Mouse (Mus musculus) myocyte (in vitro differentiated cells): ENCODE measurements around the gene Chrm4.

Source experiments
- CEBPB ChIP-seq: IDR thresholded peaks from 2 replicates; pipeline ENCODE4 v1.6.1; 2011; ENCODE audit warnings: mild to moderate bottlenecking, moderate library complexity; ENCODE audit not compliant: poor library complexity, insufficient read depth, severe bottlenecking
- E2F4 ChIP-seq: IDR thresholded peaks from one replicate; pipeline ENCODE4 v1.6.1; 2011; ENCODE audit warnings: mild to moderate bottlenecking, control low read depth, moderate library complexity; ENCODE audit not compliant: insufficient read depth
- MAX ChIP-seq: IDR thresholded peaks from one replicate; pipeline ENCODE4 v1.6.1; 2011; ENCODE audit warnings: low read depth, mild to moderate bottlenecking, control low read depth
- MYOD1 ChIP-seq, 3 experiments: IDR thresholded peaks; one replicate each; pipeline ENCODE4 v1.6.1; 2011; ENCODE audit warnings: control low read depth in 2 of 3, low read depth in 2 of 3, mild to moderate bottlenecking in 2 of 3, moderate library complexity in 1 of 3; ENCODE audit not compliant: insufficient read length in 2 of 3, control insufficient read depth in 1 of 3
- MYOG ChIP-seq, 3 experiments: IDR thresholded peaks; one replicate each; pipeline ENCODE4 v1.6.1; 2011; ENCODE audit warnings: control low read depth in 2 of 3, low read depth in 2 of 3, mild to moderate bottlenecking in 2 of 3; ENCODE audit not compliant: insufficient read length in 2 of 3, control insufficient read depth in 1 of 3, insufficient read depth in 1 of 3
- POLR2A ChIP-seq: IDR thresholded peaks from one replicate; pipeline ENCODE4 v1.6.1; 2011; ENCODE audit warnings: low read depth, mild to moderate bottlenecking, control low read depth, moderate library complexity; ENCODE audit not compliant: insufficient read length
- POLR2AphosphoS2 ChIP-seq: IDR thresholded peaks from one replicate; pipeline ENCODE4 v1.6.1; 2011; ENCODE audit warnings: low read depth, control low read depth; ENCODE audit not compliant: insufficient read length
- TCF12 ChIP-seq: IDR thresholded peaks from one replicate; pipeline ENCODE4 v1.6.1; 2011; ENCODE audit warnings: mild to moderate bottlenecking, control low read depth; ENCODE audit not compliant: poor library complexity, insufficient read depth, severe bottlenecking
- TCF3 ChIP-seq: IDR thresholded peaks from one replicate; pipeline ENCODE4 v1.6.1; 2011; ENCODE audit warnings: low read depth, control low read depth; ENCODE audit not compliant: insufficient read length
- USF1 ChIP-seq: IDR thresholded peaks from one replicate; pipeline ENCODE4 v1.6.1; 2011; ENCODE audit warnings: low read depth, mild to moderate bottlenecking, control low read depth, moderate library complexity

DNA sequence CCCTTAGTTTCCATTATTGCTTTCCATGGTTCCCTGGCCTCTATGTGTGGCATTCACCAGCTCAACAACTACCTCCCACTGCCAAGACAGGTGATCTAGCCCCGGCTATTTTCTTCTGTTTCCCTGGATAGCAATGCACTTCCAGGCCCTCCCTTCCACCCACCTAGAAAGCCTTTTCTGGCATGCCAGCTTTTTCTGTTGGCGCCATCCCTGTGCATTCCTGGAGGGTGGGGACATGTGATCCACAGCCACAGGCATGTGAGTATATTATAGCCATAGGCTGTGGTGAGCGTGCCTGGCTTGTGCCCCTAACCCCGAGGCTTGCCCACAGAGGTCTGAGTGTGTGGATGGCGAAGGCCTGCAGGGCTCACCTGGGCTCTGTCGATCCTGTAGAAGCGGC lies 9.1 kb downstream of the Chrm4 start:
- TF ChIP-seq POLR2A (no peak), MAX (no peak), USF1 (no peak), MYOD1 (IDR thresholded peaks at IDR 0.05; ENCODE audit: control insufficient read depth in 1 of 3, insufficient read length in 2 of 3, low read depth in 2 of 3) (no peak), CEBPB (no peak), TCF3 (no peak), POLR2AphosphoS2 (no peak), MYOG (IDR thresholded peaks at IDR 0.05; ENCODE audit: control insufficient read depth in 1 of 3, insufficient read depth in 1 of 3, insufficient read length in 2 of 3, low read depth in 2 of 3) (no peak), E2F4 (no peak), TCF12 (no peak)
